Mouse (Mus musculus): ENCODE results near the gene Fyn. TPM values are rescaled to one million over a fixed set of nuclear protein-coding genes. Genes with fewer than 3 reads are reported as not detected.

Fyn gene
- polyA plus RNA-seq, 1 experiment: 56.4 TPM

GRCm38 (mm10) chr10:39418395-39418794 is 49.7 kb downstream of the Fyn start:
- TF ChIP-seq POLR2A (IDR thresholded peaks at IDR 0.05; ENCODE audit: low read depth, low read length): no peak
- TF ChIP-seq CTCF (IDR thresholded peaks at IDR 0.05; ENCODE audit: borderline replicate concordance, insufficient read depth, low read length): no peak
- peaks cover 21% of the 10 kb centered on the region for H3K4me1 ChIP-seq (ENCODE audit: control insufficient read depth, insufficient read depth, low read length)
- H3K27ac ChIP-seq (ENCODE audit: insufficient read depth, low read length): no peak overlapping the region
- no peak overlapping the region for H3K4me3 ChIP-seq (ENCODE audit: insufficient read depth, low read length)

GRCm38 (mm10) chr10:39420842-39421617 is 52.4 kb downstream of the Fyn start:
- TF ChIP-seq POLR2A (IDR thresholded peaks at IDR 0.05; ENCODE audit: low read depth, low read length) (no peak), CTCF (IDR thresholded peaks at IDR 0.05; ENCODE audit: borderline replicate concordance, insufficient read depth, low read length) (no peak)
- Histone ChIP-seq H3K27ac (ENCODE audit: insufficient read depth, low read length) (no peak overlapping the region), H3K4me1 (ENCODE audit: control insufficient read depth, insufficient read depth, low read length) (peaks cover 15% of the 10 kb centered on the region), H3K4me3 (ENCODE audit: insufficient read depth, low read length) (no peak overlapping the region)

- TF ChIP-seq POLR2A (IDR thresholded peaks at IDR 0.05; ENCODE audit: low read depth, low read length) (no peak), CTCF (IDR thresholded peaks at IDR 0.05; ENCODE audit: borderline replicate concordance, insufficient read depth, low read length) (no peak)
- H3K4me1 ChIP-seq (ENCODE audit: control insufficient read depth, insufficient read depth, low read length): peaks cover 13% of the 10 kb centered on the region
- no peak overlapping the region for H3K27ac ChIP-seq (ENCODE audit: insufficient read depth, low read length)
- H3K4me3 ChIP-seq (ENCODE audit: insufficient read depth, low read length): no peak overlapping the region
Observed at GRCm38 (mm10) chr10:39421772-39422171, 53.1 kb downstream of the Fyn start.

GRCm38 (mm10) chr10:39424643-39425042 is 56.0 kb downstream of the Fyn start:
- Histone ChIP-seq H3K27ac (ENCODE audit: insufficient read depth, low read length) (no peak overlapping the region), H3K4me1 (ENCODE audit: control insufficient read depth, insufficient read depth, low read length) (peaks cover 7% of the 10 kb centered on the region), H3K4me3 (ENCODE audit: insufficient read depth, low read length) (no peak overlapping the region)
- no peak for TF ChIP-seq CTCF (IDR thresholded peaks at IDR 0.05; ENCODE audit: borderline replicate concordance, insufficient read depth, low read length)

GRCm38 (mm10) chr10:39426033-39426432 is 57.4 kb downstream of the Fyn start:
- Histone ChIP-seq H3K4me1 (ENCODE audit: control insufficient read depth, insufficient read depth, low read length) (peaks cover 13% of the 10 kb centered on the region), H3K27ac (ENCODE audit: insufficient read depth, low read length) (no peak overlapping the region), H3K4me3 (ENCODE audit: insufficient read depth, low read length) (no peak overlapping the region)
- TF ChIP-seq CTCF (IDR thresholded peaks at IDR 0.05; ENCODE audit: borderline replicate concordance, insufficient read depth, low read length): no peak
- no peak for TF ChIP-seq POLR2A (IDR thresholded peaks at IDR 0.05; ENCODE audit: low read depth, low read length)

- Histone ChIP-seq H3K4me1 (ENCODE audit: control insufficient read depth, insufficient read depth, low read length) (peaks cover 12% of the 10 kb centered on the region), H3K4me3 (ENCODE audit: insufficient read depth, low read length) (no peak overlapping the region), H3K27ac (ENCODE audit: insufficient read depth, low read length) (no peak overlapping the region)
- TF ChIP-seq CTCF (IDR thresholded peaks at IDR 0.05; ENCODE audit: borderline replicate concordance, insufficient read depth, low read length) (no peak), POLR2A (IDR thresholded peaks at IDR 0.05; ENCODE audit: low read depth, low read length) (no peak)
Observed at GRCm38 (mm10) chr10:39426833-39427490, 58.3 kb downstream of the Fyn start.

- Histone ChIP-seq H3K4me3 (ENCODE audit: insufficient read depth, low read length) (no peak overlapping the region), H3K27ac (ENCODE audit: insufficient read depth, low read length) (no peak overlapping the region), H3K4me1 (ENCODE audit: control insufficient read depth, insufficient read depth, low read length) (peaks cover 19% of the 10 kb centered on the region)
- TF ChIP-seq POLR2A (IDR thresholded peaks at IDR 0.05; ENCODE audit: low read depth, low read length) (no peak), CTCF (IDR thresholded peaks at IDR 0.05; ENCODE audit: borderline replicate concordance, insufficient read depth, low read length) (no peak)
Observed at GRCm38 (mm10) chr10:39429661-39430060, 61.0 kb downstream of the Fyn start.

GRCm38 (mm10) chr10:39430074-39430764 is 61.6 kb downstream of the Fyn start:
- Histone ChIP-seq H3K4me1 (ENCODE audit: control insufficient read depth, insufficient read depth, low read length) (peaks cover 19% of the 10 kb centered on the region), H3K27ac (ENCODE audit: insufficient read depth, low read length) (no peak overlapping the region), H3K4me3 (ENCODE audit: insufficient read depth, low read length) (no peak overlapping the region)
- TF ChIP-seq CTCF (IDR thresholded peaks at IDR 0.05; ENCODE audit: borderline replicate concordance, insufficient read depth, low read length) (no peak), POLR2A (IDR thresholded peaks at IDR 0.05; ENCODE audit: low read depth, low read length) (no peak)

GRCm38 (mm10) chr10:39431265-39431664 is 62.6 kb downstream of the Fyn start:
- Histone ChIP-seq H3K27ac (ENCODE audit: insufficient read depth, low read length) (no peak overlapping the region), H3K4me3 (ENCODE audit: insufficient read depth, low read length) (no peak overlapping the region), H3K4me1 (ENCODE audit: control insufficient read depth, insufficient read depth, low read length) (peaks cover 19% of the 10 kb centered on the region)
- TF ChIP-seq CTCF (IDR thresholded peaks at IDR 0.05; ENCODE audit: borderline replicate concordance, insufficient read depth, low read length) (no peak), POLR2A (IDR thresholded peaks at IDR 0.05; ENCODE audit: low read depth, low read length) (no peak)

Data from embryonic fibroblast, embryonic 13.5 days (primary cell).